Mouse (Mus musculus): ENCODE results near the gene 1700034J05Rik.

1700034J05Rik gene

GRCm38 (mm10) chr6:146954258-146954657 is at the start of gene 1700034J05Rik:
Gene 1700034J05Rik (minus strand): TSS chr6:146954422.
- no peak for DNase-seq (ENCODE audit: low read depth)

- DNase-seq (ENCODE audit: low read depth), result no peak
These were observed 45.5 kb upstream of the 1700034J05Rik start for GRCm38 (mm10) chr6:146999755-147000154.

GRCm38 (mm10) chr6:146999302-146999701 is 45.1 kb upstream of the 1700034J05Rik start:
- DNase-seq (ENCODE audit: low read depth), result no peak

- DNase-seq (ENCODE audit: low read depth), result no peak
These were observed 44.5 kb upstream of the 1700034J05Rik start for GRCm38 (mm10) chr6:146998710-146999109.

GRCm38 (mm10) chr6:146997006-146997405 is 42.8 kb upstream of the 1700034J05Rik start:
- DNase-seq (ENCODE audit: low read depth), result no peak

GRCm38 (mm10) chr6:146995878-146996277 is 41.7 kb upstream of the 1700034J05Rik start:
- DNase-seq (ENCODE audit: low read depth), result no peak

GRCm38 (mm10) chr6:146995391-146995790 is 41.2 kb upstream of the 1700034J05Rik start:
- no peak for DNase-seq (ENCODE audit: low read depth)

GRCm38 (mm10) chr6:146994236-146994635 is 40.0 kb upstream of the 1700034J05Rik start:
- peak; percentile 62 for DNase-seq (ENCODE audit: low read depth)

- no peak for DNase-seq (ENCODE audit: low read depth)
These were observed 30.3 kb upstream of the 1700034J05Rik start for GRCm38 (mm10) chr6:146984569-146984968.

GRCm38 (mm10) chr6:146981249-146981835 is 27.1 kb upstream of the 1700034J05Rik start:
- no peak for DNase-seq (ENCODE audit: low read depth)

GRCm38 (mm10) chr6:146979953-146980352 is 25.7 kb upstream of the 1700034J05Rik start:
- no peak for DNase-seq (ENCODE audit: low read depth)

GRCm38 (mm10) chr6:146979115-146979744 is 25.0 kb upstream of the 1700034J05Rik start:
- DNase-seq (ENCODE audit: low read depth), result no peak

- no peak for DNase-seq (ENCODE audit: low read depth)
These were observed 24.5 kb upstream of the 1700034J05Rik start for GRCm38 (mm10) chr6:146978691-146979114.

- DNase-seq (ENCODE audit: low read depth), result no peak
These were observed 22.2 kb upstream of the 1700034J05Rik start for GRCm38 (mm10) chr6:146976446-146976845.

- DNase-seq (ENCODE audit: low read depth), result no peak
These were observed 19.6 kb upstream of the 1700034J05Rik start for GRCm38 (mm10) chr6:146973830-146974229.

- no peak for DNase-seq (ENCODE audit: low read depth)
These were observed 19.2 kb upstream of the 1700034J05Rik start for GRCm38 (mm10) chr6:146973406-146973805.

GRCm38 (mm10) chr6:146972740-146973139 is 18.5 kb upstream of the 1700034J05Rik start:
- no peak for DNase-seq (ENCODE audit: low read depth)

GRCm38 (mm10) chr6:146972009-146972408 is 17.8 kb upstream of the 1700034J05Rik start:
- no peak for DNase-seq (ENCODE audit: low read depth)

GRCm38 (mm10) chr6:146971366-146971765 is 17.1 kb upstream of the 1700034J05Rik start:
- DNase-seq (ENCODE audit: low read depth), result no peak

- DNase-seq (ENCODE audit: low read depth), result no peak
These were observed 16.6 kb upstream of the 1700034J05Rik start for GRCm38 (mm10) chr6:146970811-146971210.

GRCm38 (mm10) chr6:146967836-146968235 is 13.6 kb upstream of the 1700034J05Rik start:
- no peak for DNase-seq (ENCODE audit: low read depth)

GRCm38 (mm10) chr6:146966446-146967019 is 12.3 kb upstream of the 1700034J05Rik start:
- no peak for DNase-seq (ENCODE audit: low read depth)

GRCm38 (mm10) chr6:146965139-146965772 is 11.0 kb upstream of the 1700034J05Rik start:
- no peak for DNase-seq (ENCODE audit: low read depth)
